Mouse (Mus musculus): ENCODE data around the gene St8sia6.
"Not testable (repeated sequence)": the region's sequence is repeated elsewhere in the genome, so short reads cannot be mapped to it uniquely, and the experiment has no call there.

- not testable (repeated sequence) for TF ChIP-seq POLR2A, CTCF (IDR thresholded peaks at IDR 0.05; ENCODE audit: insufficient read depth, low read depth, low read length)
Observed at GRCm38 (mm10) chr2:13785992-13786391, 7.9 kb downstream of the St8sia6 start.
